Mouse (Mus musculus): ENCODE measurements around the gene Prkacb. TPM values are rescaled to one million over a fixed set of nuclear protein-coding genes. Genes with fewer than 3 reads are reported as not detected.

Prkacb gene
- total and polyA plus RNA-seq, 2 experiments from 2014 or later = 180 to 235 TPM

DNA sequence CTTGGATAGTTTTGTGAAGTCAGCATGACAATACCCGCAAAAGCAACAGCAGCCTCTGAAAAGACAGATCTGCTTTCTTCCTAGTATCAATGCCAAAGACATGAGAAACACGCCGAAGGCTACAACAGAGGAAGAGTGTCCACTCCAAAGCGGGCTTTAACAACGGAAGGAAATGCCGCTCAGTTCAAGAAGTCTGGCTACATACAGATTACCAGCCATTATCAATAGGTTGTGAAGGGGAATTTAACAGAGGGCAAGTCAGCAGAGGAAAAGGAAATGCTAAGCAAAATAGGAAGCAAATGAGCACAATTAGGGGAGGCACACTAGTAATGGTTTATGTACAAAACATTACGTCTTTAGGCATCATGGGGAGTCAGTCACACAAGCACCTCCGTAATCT is 35.3 kb upstream of the Prkacb start:
- Histone ChIP-seq H3K9ac (replicated peaks; ENCODE audit: low read length) (no peak overlapping the region), H3K27me3 (ENCODE audit: insufficient read depth, low read length) (no peaks in the 10 kb centered on the region), H3K4me2 (ENCODE audit: low read depth, low read length) (no peak overlapping the region), H3K27ac (no peak overlapping the region), H3K9me3 (ENCODE audit: low read length) (no peaks in the 10 kb centered on the region), H3K4me1 (ENCODE audit: insufficient read depth, low read length) (no peaks in the 10 kb centered on the region), H3K36me3 (ENCODE audit: insufficient read depth, low read length) (no peaks in the 10 kb centered on the region), H3K4me3 (ENCODE audit: low read length) (no peak overlapping the region)
- ATAC-seq = no peak
- no peak for DNase-seq (ENCODE audit: low spot score)
- no peak for TF ChIP-seq CTCF (IDR thresholded peaks at IDR 0.05; ENCODE audit: low read depth)
- WGBS = 93% methylated on average over 8 of the region's 8 CpGs

DNA sequence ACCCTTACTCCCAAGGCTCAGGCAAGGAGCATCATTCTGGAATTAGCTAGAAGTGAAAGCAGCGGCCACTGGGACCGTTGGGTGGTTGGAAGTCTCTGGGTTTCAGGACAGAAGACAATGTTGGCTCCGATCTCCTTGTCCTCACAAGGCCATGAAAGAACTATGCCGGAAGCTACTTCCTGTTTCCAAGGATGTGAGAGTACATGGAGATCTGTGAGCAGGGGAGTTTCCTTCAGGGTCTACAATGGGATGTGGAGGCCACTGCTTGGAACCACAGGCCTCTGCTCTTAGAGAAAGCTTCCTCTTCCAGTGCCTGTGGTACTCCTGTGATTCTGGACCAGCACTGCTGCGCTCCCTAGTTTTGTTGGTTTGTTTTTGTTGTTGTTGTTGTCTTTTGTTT is 33.4 kb upstream of the Prkacb start:
- Histone ChIP-seq H3K4me2 (ENCODE audit: low read depth, low read length) (no peak overlapping the region), H3K9me3 (ENCODE audit: low read length) (no peaks in the 10 kb centered on the region), H3K4me3 (ENCODE audit: low read length) (no peak overlapping the region), H3K36me3 (ENCODE audit: insufficient read depth, low read length) (no peaks in the 10 kb centered on the region), H3K27ac (no peak overlapping the region), H3K9ac (replicated peaks; ENCODE audit: low read length) (no peak overlapping the region), H3K4me1 (ENCODE audit: insufficient read depth, low read length) (no peaks in the 10 kb centered on the region), H3K27me3 (ENCODE audit: insufficient read depth, low read length) (no peaks in the 10 kb centered on the region)
- ATAC-seq (no peak), DNase-seq (ENCODE audit: low spot score) (no peak)
- TF ChIP-seq CTCF (IDR thresholded peaks at IDR 0.05; ENCODE audit: low read depth) = no peak
- 87% methylated on average over 5 of the region's 5 CpGs for WGBS

DNA sequence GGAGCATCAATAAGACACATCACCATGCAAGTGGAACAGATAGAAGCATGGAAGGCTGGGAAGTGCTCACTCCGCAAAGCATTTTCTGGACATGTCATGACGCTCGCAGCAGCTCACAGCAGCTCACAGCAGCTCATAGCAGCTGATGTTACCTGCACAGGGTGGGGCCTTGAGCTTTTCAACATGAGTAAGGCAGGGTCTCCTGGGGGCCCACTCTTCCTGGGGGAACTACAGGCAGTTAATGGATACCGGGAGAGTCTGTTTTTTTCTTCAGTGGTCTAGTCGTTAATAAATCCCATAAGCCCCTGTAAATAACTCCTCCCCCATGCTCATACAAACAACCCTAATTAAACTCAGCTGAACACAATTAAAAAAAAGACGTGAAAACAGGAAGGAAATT is 30.7 kb upstream of the Prkacb start:
- Histone ChIP-seq H3K4me3 (ENCODE audit: low read length) (no peak overlapping the region), H3K27me3 (ENCODE audit: insufficient read depth, low read length) (no peaks in the 10 kb centered on the region), H3K9ac (replicated peaks; ENCODE audit: low read length) (no peak overlapping the region), H3K27ac (no peak overlapping the region), H3K4me2 (ENCODE audit: low read depth, low read length) (no peak overlapping the region), H3K4me1 (ENCODE audit: insufficient read depth, low read length) (no peaks in the 10 kb centered on the region), H3K9me3 (ENCODE audit: low read length) (no peaks in the 10 kb centered on the region), H3K36me3 (ENCODE audit: insufficient read depth, low read length) (no peaks in the 10 kb centered on the region)
- WGBS = 72% methylated on average over 6 of the region's 6 CpGs
- no peak for ATAC-seq
- no peak for DNase-seq (ENCODE audit: low spot score)
- no peak for TF ChIP-seq CTCF (IDR thresholded peaks at IDR 0.05; ENCODE audit: low read depth)

DNA sequence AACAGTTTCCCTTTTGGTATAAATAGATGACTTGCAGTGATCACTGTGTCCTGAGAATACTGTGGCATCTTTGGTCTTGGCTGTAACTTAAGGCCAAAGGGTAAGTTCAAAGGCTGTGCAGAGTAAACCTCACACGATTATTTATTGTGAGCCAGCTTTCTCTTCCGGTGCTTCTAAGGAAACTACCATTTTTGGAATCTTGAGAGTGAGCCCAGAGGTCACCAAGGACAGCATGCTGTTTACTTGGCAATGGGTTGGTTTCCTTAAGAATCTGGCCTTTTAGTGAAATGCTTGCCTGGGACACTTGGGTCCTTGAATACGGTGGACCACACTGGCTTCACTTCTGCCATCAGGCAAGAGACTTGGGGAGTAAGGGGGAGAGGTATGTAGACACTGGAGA is 30.0 kb upstream of the Prkacb start:
- ATAC-seq (no peak), DNase-seq (ENCODE audit: low spot score) (no peak)
- no peak for TF ChIP-seq CTCF (IDR thresholded peaks at IDR 0.05; ENCODE audit: low read depth)
- Histone ChIP-seq H3K4me2 (ENCODE audit: low read depth, low read length) (no peak overlapping the region), H3K27me3 (ENCODE audit: insufficient read depth, low read length) (no peaks in the 10 kb centered on the region), H3K9me3 (ENCODE audit: low read length) (no peaks in the 10 kb centered on the region), H3K36me3 (ENCODE audit: insufficient read depth, low read length) (no peaks in the 10 kb centered on the region), H3K9ac (replicated peaks; ENCODE audit: low read length) (no peak overlapping the region), H3K27ac (no peak overlapping the region), H3K4me3 (ENCODE audit: low read length) (no peak overlapping the region), H3K4me1 (ENCODE audit: insufficient read depth, low read length) (no peaks in the 10 kb centered on the region)
- 60% methylated on average over 3 of the region's 3 CpGs for WGBS

DNA sequence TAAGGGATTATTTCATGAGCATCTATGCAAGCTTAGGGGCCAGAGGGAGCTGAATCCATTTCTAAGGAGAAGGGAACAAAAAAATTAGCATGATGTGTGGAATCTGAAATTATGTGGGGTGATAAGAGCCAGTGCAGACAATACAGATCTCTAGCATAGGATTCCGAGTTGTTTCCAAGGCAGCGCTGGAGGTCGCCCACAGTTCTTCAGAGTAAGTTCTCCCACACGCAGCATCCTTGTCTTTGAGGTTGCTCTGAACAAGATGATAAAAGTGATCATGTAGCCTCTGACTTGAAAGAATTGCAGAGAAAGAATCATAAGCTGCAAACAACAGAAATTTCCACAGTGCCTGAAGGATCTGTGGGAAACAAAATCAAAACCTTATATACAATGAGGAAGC is 7.9 kb upstream of the Prkacb start:
- no peak overlapping the region for H3K9ac ChIP-seq (replicated peaks; ENCODE audit: low read length)
- no peak for ATAC-seq
- TF ChIP-seq CTCF (IDR thresholded peaks at IDR 0.05; ENCODE audit: low read depth) = no peak

DNA sequence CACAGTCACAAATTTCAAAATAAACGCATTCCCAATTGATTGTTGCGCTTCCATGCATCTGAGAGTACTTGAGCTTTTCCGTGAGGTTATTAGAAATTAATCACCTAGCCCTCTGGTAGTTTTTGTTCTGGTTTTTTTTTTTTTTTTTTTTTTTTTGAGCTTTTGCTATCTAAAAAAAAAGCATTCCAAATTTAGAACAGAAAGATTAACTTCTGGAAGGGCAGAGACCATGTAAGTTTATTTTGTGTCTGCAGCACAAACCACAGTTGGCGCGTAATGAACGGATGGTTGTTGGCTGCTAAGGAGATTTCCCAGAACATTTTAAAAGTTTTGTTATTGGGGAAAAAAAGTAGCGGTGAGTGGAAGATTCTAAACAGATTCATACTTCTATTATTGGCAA is 834 bp upstream of the Prkacb start:
- DNase-seq (ENCODE audit: low spot score) (no peak), ATAC-seq (no peak)
- peak overlapping the region; percentile 94 for H3K9ac ChIP-seq (replicated peaks; ENCODE audit: low read length)
- H3K36me3 ChIP-seq (ENCODE audit: insufficient read depth, low read length) = no peaks in the 10 kb centered on the region
- H3K27me3 ChIP-seq (ENCODE audit: insufficient read depth, low read length) = no peaks in the 10 kb centered on the region
- TF ChIP-seq CTCF (IDR thresholded peaks at IDR 0.05; ENCODE audit: low read depth) = no peak
- peak overlapping the region; percentile 98 for H3K27ac ChIP-seq
- peak overlapping the region; percentile 99 for H3K4me3 ChIP-seq (ENCODE audit: low read length)
- H3K4me2 ChIP-seq (ENCODE audit: low read depth, low read length) = peak overlapping the region; percentile 87
- H3K4me1 ChIP-seq (ENCODE audit: insufficient read depth, low read length) = no peaks in the 10 kb centered on the region
- 55% methylated on average over 7 of the region's 7 CpGs for WGBS
- no peaks in the 10 kb centered on the region for H3K9me3 ChIP-seq (ENCODE audit: low read length)

More for the DNA sequence above, 7.9 kb upstream of the Prkacb start:
- Histone ChIP-seq H3K4me2 (ENCODE audit: low read depth, low read length) (no peak overlapping the region), H3K4me3 (ENCODE audit: low read length) (no peak overlapping the region), H3K27ac (no peak overlapping the region), H3K4me1 (ENCODE audit: insufficient read depth, low read length) (no peaks in the 10 kb centered on the region), H3K9me3 (ENCODE audit: low read length) (no peaks in the 10 kb centered on the region), H3K36me3 (ENCODE audit: insufficient read depth, low read length) (no peaks in the 10 kb centered on the region), H3K27me3 (ENCODE audit: insufficient read depth, low read length) (no peaks in the 10 kb centered on the region)
- DNase-seq (ENCODE audit: low spot score) = no peak
- WGBS = 84% methylated on average over 4 of the region's 4 CpGs

DNA sequence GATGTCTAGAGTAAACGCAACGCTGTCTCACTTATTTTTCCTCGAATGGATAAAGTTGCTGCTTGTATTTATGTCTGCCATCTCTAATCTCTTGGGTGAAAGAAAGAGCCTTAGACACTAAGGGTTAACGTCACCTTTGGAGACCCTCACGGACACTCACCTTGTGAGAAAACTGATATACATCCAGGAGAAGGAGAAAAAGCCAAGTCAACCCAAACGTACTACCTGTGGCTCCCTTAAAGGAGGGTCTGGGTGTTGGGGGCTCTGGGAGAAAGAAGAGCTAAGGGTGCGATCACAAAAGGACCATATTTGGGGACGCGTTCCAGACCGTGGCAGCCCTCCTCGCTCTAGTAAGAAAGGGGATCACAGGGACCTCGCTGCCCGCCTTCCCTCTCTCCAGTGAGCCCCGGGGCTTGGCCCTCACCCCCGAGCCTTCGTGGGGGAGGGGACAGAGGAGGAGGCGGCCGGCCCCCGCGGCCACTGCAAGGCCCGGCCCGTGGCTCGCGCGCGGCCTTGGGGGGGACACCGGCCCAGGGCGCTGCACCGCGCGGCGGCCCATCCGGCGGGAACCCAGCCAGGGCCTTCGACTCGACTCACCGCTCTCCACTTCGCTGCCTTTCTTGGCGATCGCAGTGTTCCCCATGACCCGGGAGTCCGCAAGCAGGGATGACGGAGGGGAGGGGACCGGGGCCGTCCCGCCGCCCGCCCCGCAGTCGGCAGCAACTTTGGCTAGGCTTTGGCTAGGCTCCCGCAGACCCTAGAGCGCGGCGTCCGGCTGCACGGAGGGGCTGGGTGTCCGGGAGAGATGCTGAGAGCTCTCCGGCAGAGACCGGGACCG is 530 bp downstream of the Prkacb start:
- H3K9ac ChIP-seq (replicated peaks; ENCODE audit: low read length) = peak overlapping the region; percentile 94
- H3K27ac ChIP-seq = peak overlapping the region; percentile 98
- H3K4me1 ChIP-seq (ENCODE audit: insufficient read depth, low read length) = no peaks in the 10 kb centered on the region
- H3K36me3 ChIP-seq (ENCODE audit: insufficient read depth, low read length) = no peaks in the 10 kb centered on the region
- H3K27me3 ChIP-seq (ENCODE audit: insufficient read depth, low read length) = no peaks in the 10 kb centered on the region
- DNase-seq (ENCODE audit: low spot score) = peak; percentile 59
- TF ChIP-seq CTCF (IDR thresholded peaks at IDR 0.05; ENCODE audit: low read depth) = no peak
- no peaks in the 10 kb centered on the region for H3K9me3 ChIP-seq (ENCODE audit: low read length)
- peak; percentile 69 for ATAC-seq
- peak overlapping the region; percentile 87 for H3K4me2 ChIP-seq (ENCODE audit: low read depth, low read length)
- 1% methylated on average over 47 of the region's 60 CpGs for WGBS
- H3K4me3 ChIP-seq (ENCODE audit: low read length) = peak overlapping the region; percentile 99

Measured in hindbrain, postnatal 0 days (tissue).